18 mouse cellular contexts compared by ENCODE assay signal in genomic region chr3:79191471-79191870, GRCm38 (mm10).
DNase-seq lines count a peak whose midpoint lies in the region; ATAC-seq and TF ChIP-seq lines count a peak whose summit lies in the region.
"Had no signal": no experiment of that assay in that cellular context is flagged by ENCODE, and none has a peak within 500 bp of the region (broad histone marks: within the 10 kb centered on the region; RNA-seq: fewer than 3 reads in every experiment).

No protein-coding gene starts in this region.

- 0 out of 2 replicates have a peak overlapping the region, but pooled peaks have one; percentile 32 for H3K9ac ChIP-seq in midbrain, embryonic 13.5 days (replicated peaks)
- H3K9ac ChIP-seq in midbrain, postnatal 0 days (replicated peaks; ENCODE audit: low read length, poor library complexity, severe bottlenecking): no peak overlapping the region
- H3K9ac ChIP-seq: embryonic facial prominence, embryonic 15.5 days had no signal

- intact Hi-C loops in heart, postnatal 25 days (cut with DNase I): loop anchor here (5.0 to 10.0 kb wide), 2 partner anchors 39 to 117 kb away; no protein-coding TSS in a partner anchor

- TF ChIP-seq CTCF in midbrain, postnatal 0 days (IDR thresholded peaks at IDR 0.05): no peak

- 82% methylated on average over 11 of the region's 11 CpGs for WGBS in midbrain, embryonic 13.5 days
- 70% methylated on average over 11 of the region's 11 CpGs for WGBS in midbrain, postnatal 0 days

- no peaks in the 10 kb centered on the region for H3K9me3 ChIP-seq in midbrain, embryonic 13.5 days
- H3K9me3 ChIP-seq in midbrain, postnatal 0 days (ENCODE audit: low read length): no peaks in the 10 kb centered on the region
- H3K9me3 ChIP-seq: embryonic facial prominence, embryonic 15.5 days had no signal

- peak; percentile 76 for DNase-seq in heart, adult 11 months
- DNase-seq in heart, adult 8-10 months (ENCODE audit: low spot score): no peak
- DNase-seq in heart, postnatal 4 days: peak; percentile 4
- no peak for DNase-seq in heart, postnatal 25 days (ENCODE audit: low spot score)
- DNase-seq in midbrain, postnatal 0 days (ENCODE audit: low spot score): no peak
- DNase-seq in frontal cortex, postnatal 36 days (ENCODE audit: low spot score in 2 of 2): no peak
- DNase-seq: B cell, adult 2 months; cerebellum, adult 2 months; cerebellum, postnatal 36 days; kidney, adult 8-10 months; kidney, postnatal 14 days; left cerebral cortex, postnatal 4 days; liver; right cerebral cortex, postnatal 4 days; thymus, adult 2 months had no signal

- no peak overlapping the region for H3K27ac ChIP-seq in midbrain, embryonic 13.5 days
- no peak overlapping the region for H3K27ac ChIP-seq in midbrain, postnatal 0 days (ENCODE audit: low read depth, low read length)
- H3K27ac ChIP-seq: embryonic facial prominence, embryonic 15.5 days had no signal

- peaks cover 4% of the 10 kb centered on the region for H3K36me3 ChIP-seq in midbrain, embryonic 13.5 days
- H3K36me3 ChIP-seq in midbrain, postnatal 0 days (ENCODE audit: insufficient read depth, low read length): no peaks in the 10 kb centered on the region
- H3K36me3 ChIP-seq: embryonic facial prominence, embryonic 15.5 days had no signal

- no peak overlapping the region for H3K4me3 ChIP-seq in midbrain, embryonic 13.5 days (replicated peaks)
- H3K4me3 ChIP-seq in midbrain, postnatal 0 days (ENCODE audit: low read depth, low read length): no peak overlapping the region
- H3K4me3 ChIP-seq: embryonic facial prominence, embryonic 15.5 days had no signal

- H3K27me3 ChIP-seq in midbrain, embryonic 13.5 days: no peaks in the 10 kb centered on the region
- no peaks in the 10 kb centered on the region for H3K27me3 ChIP-seq in midbrain, postnatal 0 days (ENCODE audit: insufficient read depth, low read length)
- H3K27me3 ChIP-seq: embryonic facial prominence, embryonic 15.5 days had no signal

- no peak for ATAC-seq in midbrain, embryonic 13.5 days
- no peak for ATAC-seq in midbrain, postnatal 0 days (ENCODE audit: low FRiP score)
- ATAC-seq: lung, postnatal 0 days had no signal

- peaks cover 18% of the 10 kb centered on the region for H3K4me1 ChIP-seq in midbrain, embryonic 13.5 days (replicated peaks)
- H3K4me1 ChIP-seq in midbrain, postnatal 0 days (ENCODE audit: insufficient read depth, low read length): no peaks in the 10 kb centered on the region

- H3K4me2 ChIP-seq in midbrain, embryonic 13.5 days (replicated peaks): no peak overlapping the region
- no peak overlapping the region; the same call in 1 of the 2 replicates for H3K4me2 ChIP-seq in midbrain, postnatal 0 days (ENCODE audit: low read depth, low read length, poor library complexity, severe bottlenecking)
- H3K4me2 ChIP-seq: embryonic facial prominence, embryonic 15.5 days had no signal

Comparison
In these comparisons a context has a peak if more than half of its experiments do, and no peak if none do; other contexts are left out.
1. DNase-seq: peak in heart, adult 11 months (single experiment) and heart, postnatal 4 days (single experiment); none in heart, adult 8-10 months (single experiment), heart, postnatal 25 days (single experiment), midbrain, postnatal 0 days (single experiment) and frontal cortex, postnatal 36 days (0 of 2).